Mouse (Mus musculus) ES-E14 (cell line): ENCODE results near the gene Dclre1a.
A peak's percentile ranks its signal among the peaks of the same experiment; 100 is the strongest.

Experiments
- CHD2 ChIP-seq: IDR thresholded peaks from 2 replicates; pipeline ENCODE4 v1.6.1; 2014; ENCODE audit warnings: mild to moderate bottlenecking, low read depth, low read length, inconsistent platforms
- MAFK ChIP-seq: IDR thresholded peaks from 2 replicates; pipeline ENCODE4 v1.6.1; 2014; ENCODE audit warnings: mild to moderate bottlenecking, low read depth, low read length, inconsistent platforms; ENCODE audit not compliant: insufficient read depth
- ZNF384 ChIP-seq: IDR thresholded peaks from 2 replicates; pipeline ENCODE4 v1.6.1; 2012; ENCODE audit warnings: low read depth, low read length, inconsistent platforms

GRCm38 (mm10) chr19:56547456-56548229, at the start of gene Dclre1a:
- TF ChIP-seq ZNF384 (peak; percentile 96), MAFK (no peak), CHD2 (no peak)
